Mouse (Mus musculus) cortical plate, adult 2 months (tissue): ENCODE data around the gene Cfap46.

Experiments
- CTCF ChIP-seq: fragments of 200-500 bp; IDR thresholded peaks from 2 replicates; pipeline ENCODE4 v1.5.1; 2011; ENCODE audit warnings: mild to moderate bottlenecking, control low read depth, low read length; ENCODE audit not compliant: insufficient read depth; ENCODE audit errors: extremely low read depth
- POLR2A ChIP-seq: fragments of 200-500 bp; IDR thresholded peaks from 2 replicates; pipeline ENCODE4 v1.6.1; 2011; ENCODE audit warnings: mild to moderate bottlenecking, low read length, control low read depth; ENCODE audit not compliant: insufficient read depth; ENCODE audit errors: extremely low read depth

DNA sequence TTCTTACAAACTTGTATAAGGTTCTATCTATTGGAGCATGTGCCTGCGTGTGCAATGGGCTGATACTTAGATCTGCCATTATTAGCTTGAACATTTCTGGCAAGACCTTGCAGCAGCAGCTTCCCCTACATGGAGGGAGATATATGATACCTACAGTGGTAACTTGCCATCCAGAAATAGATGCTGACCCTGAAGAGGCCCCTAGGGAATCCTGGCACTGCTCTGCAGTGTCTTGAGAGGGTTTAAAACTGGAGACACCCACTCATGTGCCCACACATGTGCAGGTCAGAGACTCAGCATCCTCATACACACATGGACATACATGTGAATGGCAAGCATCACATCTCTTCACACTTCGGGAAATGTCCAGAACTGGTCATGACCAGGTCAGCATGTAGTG lies 119.5 kb downstream of the Cfap46 start:
- TF ChIP-seq POLR2A, result no peak
- no peak for TF ChIP-seq CTCF
